Mouse (Mus musculus) right cerebral cortex, postnatal 10 days (tissue): ENCODE measurements around the gene Snx9.

Experiments used
- DNase-seq, 2 experiments: peaks; one replicate each; pipeline ENCODE4 v3.0.0; 2021; ENCODE audit warnings: low spot score in 2 of 2

Gene Snx9

DNA sequence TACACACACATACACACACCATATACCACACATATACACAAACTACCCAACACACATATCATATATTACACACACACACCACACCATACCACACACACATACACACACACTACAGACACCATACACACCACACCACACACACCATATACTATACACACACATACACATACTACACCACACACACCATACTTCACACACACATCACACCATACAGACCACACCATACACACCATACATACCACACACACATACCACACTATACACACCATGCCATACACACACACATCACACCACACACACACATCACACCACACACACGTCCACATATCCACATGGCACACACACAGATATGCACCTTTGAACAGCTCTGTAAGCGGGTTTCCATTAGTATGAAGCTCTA is 34.3 kb upstream of the Snx9 start:
- DNase-seq = no peak

DNA sequence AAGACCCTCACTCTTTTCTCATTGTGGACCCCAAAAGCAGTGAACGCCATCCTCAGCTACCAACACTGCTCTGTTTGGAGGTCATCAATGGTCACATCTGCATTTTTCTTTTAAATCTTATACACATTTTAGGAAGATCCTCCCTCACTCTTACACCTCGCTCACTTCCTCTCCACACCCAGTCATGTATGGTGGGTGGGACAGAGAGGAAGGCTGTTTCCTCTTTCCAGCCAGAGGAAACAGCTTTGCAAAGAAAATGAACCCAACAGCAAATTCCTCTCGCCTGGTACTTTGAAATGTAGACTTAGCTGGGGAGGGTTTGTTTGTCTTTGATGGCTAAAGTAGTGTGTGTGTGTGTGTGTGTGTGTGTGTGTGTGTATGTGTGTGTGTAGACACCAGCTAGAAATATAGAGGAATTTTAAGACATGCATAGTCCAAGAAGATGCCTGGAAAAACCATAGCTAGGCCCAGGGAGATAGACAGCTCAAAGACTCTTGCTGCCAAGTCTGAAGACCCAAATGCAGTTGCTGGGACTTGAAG is 33.2 kb upstream of the Snx9 start:
- DNase-seq = no peak

DNA sequence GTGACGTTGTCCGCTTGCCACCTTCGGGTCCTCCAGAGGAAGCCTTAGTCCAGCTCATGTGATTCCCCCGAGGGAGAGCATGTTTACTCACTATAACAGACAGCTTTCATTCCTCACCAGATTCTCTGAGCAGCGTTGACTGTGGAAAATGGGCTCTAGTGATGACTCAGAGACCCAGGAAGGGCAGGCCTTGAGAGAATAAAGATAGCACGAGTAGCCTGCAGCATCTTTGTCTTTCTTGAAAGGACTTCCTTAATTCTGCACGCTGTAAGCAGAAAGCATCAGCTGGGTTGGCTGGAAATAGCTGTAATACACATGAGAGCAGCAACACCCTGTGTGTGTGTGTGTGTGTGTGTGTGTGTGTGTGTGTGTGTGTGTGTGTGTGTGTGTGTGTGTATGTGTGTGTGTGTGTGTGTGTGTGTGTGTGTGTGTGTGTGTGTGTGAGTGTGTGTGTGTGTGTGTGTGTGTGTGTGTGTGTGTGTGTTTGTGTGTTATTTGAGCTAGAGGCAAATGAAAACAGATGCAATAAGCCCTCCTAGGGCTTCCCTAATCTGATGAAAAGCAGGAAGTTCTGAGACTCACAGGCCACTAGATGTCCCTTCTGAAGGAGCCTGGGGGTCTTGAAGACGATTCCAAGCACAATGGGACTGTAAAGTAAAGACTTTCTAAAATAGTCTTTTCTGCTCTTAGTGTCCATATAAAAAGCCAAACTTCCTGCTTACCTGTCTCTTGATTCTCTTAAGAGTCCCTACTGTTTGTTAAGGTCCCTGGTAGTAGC is 27.1 kb upstream of the Snx9 start:
- no peak for DNase-seq

DNA sequence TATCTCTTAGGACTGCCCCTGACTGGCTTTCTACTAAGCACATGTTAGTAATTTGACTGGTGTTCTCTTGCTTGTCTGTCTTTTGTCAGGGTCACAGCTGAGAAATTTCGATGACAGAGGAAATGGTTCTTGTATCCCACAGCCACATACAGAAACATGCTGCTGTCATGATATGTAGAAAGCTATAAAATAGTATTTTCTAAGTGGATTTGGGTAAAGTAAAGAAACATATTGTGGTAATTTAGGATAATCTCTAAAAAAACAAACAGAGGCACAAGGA is 26.5 kb upstream of the Snx9 start:
- DNase-seq = no peak

DNA sequence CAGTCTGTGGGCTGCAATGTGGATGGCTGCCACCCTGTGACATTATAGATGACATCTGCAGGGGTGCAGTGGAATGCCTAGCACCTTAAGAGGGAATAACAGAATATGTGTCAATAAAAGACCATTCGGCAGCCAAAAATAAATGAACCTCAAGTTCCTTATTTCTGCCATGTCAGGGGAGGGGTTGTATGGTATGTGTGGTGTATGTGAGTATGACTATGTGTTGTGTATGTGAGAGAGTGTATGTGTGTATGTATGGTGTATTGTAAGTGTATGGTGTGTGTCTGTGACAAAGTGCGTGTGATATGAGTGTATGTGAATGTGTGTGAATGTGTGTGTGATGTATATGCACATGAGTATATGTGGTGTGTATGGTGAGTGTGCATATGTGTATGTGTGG is 23.3 kb upstream of the Snx9 start:
- peak in 1 of 2 experiments; percentile 16 for DNase-seq

DNA sequence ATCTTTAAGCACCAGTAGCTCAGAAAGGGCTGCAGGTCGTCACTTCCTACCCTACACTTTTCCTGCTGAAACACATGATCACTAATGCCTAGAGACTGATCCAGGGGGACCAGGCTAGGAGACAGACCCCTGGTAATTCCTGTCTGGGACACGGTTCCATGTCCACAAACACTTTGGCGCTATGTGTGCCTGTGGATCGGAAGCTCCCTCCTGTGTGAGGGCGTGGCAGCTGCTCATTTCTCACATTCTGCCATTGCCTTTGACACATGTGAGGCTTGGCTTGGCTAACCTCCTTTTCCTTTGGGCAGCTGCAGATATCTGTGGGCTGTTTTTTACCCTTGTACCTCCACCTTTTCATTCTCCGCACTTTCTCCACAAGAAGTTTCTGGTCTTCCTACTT is 22.0 kb upstream of the Snx9 start:
- DNase-seq = peak in 1 of 2 experiments; percentile 9

DNA sequence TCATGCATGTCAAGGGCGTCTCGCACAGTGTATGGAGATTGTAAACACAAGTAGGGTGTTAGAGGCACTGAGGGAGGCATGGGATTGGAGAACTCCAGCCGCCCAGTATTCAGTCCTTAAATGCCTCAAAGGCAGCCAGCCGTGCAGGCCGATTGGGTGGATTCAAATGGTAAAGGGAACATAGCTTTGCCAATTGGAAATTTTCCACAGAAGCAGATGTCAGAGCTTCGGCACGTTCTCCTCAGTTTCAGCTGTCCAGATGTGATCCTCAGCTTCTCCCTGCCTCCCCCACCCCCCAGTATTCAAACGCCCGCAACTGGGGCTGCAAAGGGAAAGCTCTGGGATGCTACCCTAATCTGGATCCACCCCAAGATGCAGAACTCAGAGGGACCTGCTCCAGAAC is 21.3 kb upstream of the Snx9 start:
- DNase-seq = peak in 1 of 2 experiments; percentile 19

DNA sequence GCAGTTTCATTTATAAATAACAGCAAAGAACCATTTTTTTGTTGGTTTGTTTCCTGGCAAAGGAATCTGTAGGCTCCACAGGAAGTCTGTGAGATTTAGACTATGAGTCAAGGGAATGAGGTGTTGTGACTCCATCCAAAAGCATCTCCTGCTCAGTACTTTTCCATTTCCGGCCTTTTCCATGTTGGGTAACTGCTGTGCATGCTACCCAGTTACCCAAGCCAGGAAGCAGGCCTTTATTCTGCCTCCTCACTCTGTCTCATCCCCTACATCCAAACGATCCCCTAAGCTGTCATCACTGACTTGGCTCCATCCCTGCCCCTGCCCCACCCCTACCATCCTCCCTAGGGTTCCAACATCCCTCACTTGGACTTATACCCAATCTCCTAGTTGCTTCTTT is 18.6 kb upstream of the Snx9 start:
- DNase-seq = no peak

DNA sequence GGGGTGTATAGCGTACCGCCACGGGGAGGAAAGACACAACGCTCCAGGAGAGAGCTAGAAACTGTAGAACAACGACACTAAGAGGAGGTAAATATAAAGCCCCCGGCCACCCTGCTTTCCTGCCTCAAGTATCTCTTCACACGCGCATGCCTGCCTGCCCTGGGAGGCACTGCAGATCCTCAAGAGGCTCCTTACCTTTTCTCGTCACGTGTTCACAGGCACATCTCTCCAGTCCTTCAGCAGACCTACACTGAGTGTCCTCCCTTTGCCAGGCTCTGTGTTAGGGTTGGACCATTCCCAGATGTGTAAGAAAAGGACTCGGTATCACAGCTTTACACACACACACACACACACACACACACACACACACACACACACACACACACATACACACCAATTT is 18.1 kb upstream of the Snx9 start:
- no peak for DNase-seq

DNA sequence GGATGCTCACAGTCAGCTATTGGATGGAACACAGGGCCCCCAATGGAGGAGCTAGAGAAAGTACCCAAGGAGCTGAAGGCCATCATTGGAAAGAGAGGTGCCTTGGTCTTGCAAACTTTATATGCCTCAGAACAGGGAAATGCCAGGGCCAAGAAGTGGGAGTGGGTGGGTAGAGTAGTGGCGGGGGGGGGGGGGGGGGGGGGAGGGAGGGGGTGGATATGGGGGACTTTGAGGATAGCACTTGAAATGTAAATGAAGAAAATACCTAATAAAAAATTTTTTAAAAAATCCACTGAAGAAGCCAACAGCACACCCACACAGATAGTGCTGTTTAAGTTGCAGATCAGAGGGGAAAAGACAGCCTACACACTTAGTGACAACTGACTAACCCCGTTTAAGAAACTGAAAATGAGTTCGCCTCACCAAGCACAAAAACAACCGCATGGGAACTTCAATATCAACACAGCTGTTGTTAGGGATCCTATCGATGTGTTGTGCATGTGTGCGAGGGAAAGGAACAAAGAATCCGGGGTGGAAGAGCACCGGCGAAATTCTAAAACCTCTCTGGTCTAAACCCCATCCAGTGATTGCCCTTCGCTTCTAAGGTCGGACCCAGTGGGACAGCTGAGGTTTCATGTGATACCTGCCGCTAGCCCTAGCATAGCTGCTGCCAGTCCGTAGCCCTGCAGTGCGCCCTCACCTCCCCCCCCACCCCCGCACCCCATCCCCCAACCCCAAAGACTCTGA is 13.1 kb upstream of the Snx9 start:
- no peak for DNase-seq

DNA sequence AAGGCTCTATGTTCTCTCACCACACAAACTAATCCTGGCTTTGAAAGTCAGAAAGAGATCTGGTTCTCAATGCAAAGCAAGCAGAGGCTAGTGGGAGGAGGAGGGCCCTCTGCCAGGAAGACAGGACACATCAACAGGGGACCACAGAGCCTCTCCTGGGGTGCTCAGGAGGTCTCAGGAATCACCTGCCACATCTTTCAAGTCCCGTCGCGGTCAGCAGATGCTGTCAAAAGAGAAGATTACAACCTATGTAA is 12.6 kb upstream of the Snx9 start:
- DNase-seq = no peak

DNA sequence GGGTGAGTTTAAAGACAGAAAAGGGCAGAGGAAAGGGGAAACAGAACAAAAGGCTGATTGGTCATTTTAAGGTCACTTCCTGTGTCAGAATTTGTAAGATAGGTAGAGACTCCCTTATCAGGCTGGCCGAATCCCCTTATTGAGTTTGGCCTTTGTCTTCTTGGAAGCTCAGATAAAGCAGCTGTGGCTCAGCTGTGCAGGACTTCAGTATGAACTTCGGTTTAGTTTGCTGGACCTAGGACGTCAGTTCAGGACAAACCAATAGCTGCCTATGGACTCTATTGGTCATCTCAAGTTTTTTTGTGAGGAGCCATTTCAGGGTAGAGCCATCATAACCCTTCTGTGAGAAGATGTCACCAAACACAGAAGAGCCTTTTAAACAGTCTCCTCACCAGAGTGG is 12.2 kb upstream of the Snx9 start:
- no peak for DNase-seq

DNA sequence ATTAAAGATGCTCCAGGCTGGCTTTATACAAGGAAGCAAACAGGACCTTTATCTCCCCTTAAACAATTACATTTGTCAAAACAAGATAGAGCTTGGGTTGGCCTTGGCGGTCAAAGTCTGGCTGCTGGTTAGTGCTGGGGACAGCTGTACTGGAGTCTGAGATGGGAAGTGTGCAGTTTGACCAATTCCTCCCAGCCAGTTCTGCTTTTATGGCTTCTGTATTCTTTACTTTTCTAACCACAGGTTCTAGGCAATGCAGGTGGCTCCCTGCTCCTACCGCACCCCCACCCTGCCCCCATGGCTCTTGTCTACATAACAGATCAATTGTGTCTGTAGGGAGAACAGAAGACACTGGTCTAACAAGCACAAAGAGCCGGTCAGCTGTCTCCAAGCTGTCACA is 11.2 kb upstream of the Snx9 start:
- DNase-seq = no peak

DNA sequence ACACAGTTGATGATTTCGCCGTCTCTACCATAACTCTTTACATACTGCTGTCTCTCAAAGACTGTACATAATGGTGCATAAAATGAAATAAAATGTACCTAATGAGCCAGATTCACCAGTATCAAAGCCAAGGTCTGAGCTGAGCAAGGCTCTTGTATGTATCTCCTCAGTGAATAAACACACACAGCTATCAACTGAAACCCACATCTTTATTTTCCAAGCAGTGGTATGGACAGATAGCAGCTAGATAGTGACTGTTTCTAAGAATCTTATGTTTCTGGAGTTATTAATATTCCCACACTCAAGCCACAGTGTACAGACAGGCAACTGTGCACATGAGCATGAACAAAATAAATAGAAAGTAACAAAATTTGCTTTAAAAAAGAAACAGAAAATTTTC is 10.7 kb upstream of the Snx9 start:
- no peak for DNase-seq

DNA sequence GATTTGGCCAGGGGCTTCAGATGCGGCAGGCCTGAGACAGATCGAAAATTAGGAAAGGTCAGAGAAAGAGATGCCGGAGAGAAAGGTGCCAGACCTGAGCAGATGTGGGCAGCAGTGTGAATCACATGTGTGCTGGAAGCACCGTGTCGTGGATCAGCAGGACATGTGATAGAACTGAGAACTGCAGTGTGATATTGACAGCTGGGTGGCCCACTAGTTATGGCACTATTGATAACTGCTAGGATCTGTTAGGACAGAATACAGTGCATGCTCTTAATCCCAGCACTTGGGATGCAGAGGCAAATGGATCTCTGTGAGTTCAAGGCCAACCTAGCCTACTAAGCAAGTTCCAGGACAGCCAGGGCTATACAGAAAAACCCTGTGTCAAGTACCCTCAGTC is 10.3 kb upstream of the Snx9 start:
- no peak for DNase-seq

DNA sequence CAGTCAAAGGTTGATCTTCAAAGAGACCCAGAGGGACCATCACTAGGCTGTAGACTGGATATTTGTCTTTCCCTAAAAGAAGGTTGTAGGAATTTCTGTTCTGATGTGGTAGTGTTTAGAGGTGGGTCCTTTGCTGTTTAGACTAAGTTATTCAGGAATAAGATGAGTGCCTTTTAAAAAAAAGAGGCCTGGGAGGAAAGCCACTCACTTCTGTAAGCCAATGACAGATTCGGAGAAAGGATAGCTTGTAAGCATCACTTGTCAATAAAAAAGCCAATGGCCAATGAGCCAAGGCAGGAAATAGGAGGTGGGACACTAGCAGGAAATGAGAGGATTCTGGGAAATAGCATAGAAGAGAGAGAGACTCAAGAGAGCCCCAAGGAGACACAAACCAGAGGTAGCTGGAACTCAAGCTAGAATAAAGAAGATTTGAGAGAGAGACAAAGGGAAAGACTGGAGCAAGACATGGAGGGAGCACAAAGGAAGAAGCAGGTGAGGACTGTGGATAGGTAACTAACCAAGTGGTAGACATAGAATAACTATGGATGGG is 9.8 kb upstream of the Snx9 start:
- DNase-seq = no peak

DNA sequence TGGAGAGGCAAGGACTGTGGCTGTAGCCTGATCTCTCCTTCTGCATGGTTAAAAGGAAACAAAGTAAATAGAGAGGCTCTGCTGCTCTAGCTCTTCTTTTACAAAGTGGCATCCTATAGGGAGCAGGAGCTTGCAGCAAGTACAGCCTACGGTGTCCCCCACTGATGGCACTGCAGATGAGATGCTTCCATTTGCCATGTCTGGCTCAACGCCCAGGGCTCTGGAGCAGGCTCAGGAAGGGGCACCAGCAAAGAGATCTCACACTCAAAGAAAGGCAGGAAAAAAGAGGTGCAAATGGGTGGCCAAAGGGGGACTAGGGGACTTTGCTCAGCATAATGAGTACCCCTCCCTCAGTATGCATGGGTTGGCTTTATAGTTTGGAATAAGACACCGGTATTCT is 7.0 kb upstream of the Snx9 start:
- DNase-seq = no peak

DNA sequence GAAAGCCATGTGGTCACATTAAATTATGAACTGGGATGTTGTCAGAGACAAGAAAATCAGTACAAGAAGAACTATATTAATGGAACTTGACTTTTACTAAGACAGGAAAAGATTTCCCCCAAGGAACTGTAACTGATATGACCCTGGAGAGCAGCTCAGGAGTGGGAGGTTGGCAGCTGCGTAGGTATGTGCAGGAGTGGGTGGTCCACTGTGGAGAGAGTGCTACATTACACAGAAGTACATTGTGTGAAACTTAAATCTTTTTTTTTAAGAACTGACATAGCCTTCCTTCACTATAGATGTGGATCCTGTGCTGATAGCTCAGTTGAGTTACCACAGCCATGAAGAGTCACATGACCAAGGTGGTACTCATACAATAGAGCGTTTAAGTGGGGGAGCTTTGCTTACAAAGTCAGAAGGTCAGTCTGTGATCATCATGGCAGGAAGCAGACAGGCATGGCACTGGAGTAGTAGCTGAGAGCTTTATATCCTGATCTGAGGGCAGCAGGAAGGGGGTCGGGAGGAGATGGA is 6.3 kb upstream of the Snx9 start:
- no peak for DNase-seq

DNA sequence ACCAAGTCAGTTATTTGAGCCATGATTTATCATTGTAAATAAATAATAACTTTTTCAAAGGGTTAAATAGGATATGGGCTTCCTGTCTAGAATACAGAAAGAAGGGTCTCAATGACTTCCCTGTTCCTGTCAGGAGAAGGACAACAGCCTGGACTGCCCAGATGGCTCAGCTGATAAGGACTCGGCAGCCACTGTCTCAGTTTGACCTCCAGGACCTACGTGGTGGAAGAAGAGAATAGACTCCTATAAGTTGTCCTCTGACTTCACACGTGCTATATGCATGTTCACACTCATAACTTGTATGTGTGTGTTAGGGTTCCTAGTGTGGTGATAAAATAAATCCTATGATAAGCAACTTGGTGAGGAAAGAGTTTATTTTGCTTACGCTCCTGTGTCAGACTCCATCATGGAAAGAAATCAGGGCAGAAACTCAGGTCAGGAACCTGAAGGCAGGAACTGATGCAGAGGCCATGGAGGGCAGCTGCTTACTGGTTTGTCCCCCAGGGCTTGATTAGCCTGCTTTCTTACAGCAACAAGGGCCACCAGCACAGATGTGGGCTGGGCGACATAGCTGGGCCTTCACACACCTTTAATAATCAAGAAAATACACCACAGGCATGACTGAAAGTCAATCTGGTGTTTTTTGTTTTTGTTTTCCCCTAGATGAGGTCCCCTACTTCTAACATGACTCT is 1.4 kb upstream of the Snx9 start:
- DNase-seq = no peak

DNA sequence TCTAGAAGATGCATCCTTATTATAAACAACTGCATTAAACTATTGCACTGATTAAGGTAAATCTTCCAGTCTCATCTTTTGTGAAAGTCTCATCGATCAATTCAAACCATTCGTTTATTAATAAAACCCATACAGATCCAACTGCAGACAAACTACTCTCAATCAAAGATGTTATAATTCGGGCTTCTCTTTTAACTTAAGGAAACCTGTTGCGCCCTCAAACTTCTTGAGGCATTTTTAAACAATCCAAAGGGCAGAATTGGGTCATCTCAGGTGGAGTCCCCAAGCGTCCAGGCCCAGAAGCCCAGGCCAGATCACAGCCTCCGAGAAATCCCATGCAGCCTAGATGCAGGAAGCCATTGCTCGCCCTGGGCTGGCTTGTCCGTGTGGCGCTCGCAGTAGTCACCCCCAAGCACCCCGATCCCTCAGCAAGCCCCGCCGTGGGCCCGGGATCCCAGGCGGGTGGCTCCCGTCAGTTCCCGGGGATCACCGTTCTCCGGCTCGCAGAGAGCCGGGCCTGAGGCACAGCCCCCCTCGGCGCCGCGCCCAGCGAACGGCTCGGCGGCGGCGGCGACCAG is 490 bp upstream of the Snx9 start:
- peak; percentile 44 to 47 for DNase-seq

DNA sequence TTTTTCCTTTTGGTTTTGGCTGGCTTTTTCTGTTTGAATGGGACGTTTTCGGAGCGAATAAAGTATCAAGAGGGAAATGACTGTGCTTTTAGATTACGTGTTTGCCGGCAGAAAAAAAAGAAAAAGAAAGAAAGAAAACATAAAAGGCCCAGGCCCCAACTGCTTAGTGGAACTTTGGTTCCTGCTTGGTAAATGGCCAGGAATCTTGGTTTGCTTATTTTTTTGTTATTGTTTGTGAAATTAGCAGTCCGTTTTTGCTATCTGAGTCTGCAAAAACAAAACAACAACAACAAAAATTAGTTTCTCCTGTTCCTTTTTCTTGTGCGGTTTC is 779 bp downstream of the Snx9 start:
- DNase-seq = no peak

DNA sequence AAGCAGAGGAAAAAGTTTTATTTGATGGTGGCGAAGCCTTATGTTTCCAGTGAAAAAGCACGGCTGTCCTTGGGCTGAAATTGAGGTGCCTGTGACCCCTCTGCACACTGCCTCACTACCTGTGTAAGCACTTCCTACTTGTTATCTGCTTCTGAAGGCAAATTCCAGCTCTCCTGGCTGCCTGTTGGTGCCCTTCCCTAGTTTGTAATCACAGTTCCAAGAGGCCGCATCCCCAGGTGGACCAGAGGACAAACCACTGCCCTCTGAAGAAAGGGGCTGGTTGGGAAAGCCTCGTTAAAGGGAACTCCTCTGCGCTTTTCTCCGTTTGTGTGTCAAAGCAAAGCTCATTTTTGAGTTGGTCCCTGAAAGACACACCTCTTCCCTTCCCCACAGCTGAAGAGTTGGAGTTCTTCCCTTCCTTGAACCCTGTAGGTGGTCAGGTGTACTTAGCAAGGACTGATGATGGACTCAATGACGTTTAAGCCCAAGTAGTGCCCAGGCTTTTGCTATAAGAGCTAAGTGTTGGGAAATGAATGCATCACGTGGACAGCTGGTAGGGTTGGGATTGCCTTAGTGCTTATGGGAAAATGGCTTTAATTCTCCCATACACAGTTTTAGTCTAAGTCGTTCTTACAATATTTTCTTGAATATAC is 2.0 kb downstream of the Snx9 start:
- DNase-seq = no peak
